Mouse (Mus musculus) spleen, postnatal 14 days (tissue): ENCODE results near the gene Tspan32.
A peak's percentile ranks its signal among the peaks of the same experiment; 100 is the strongest.

ENCODE experiments used
- DNase-seq, 2 experiments: peaks; one replicate each; pipeline ENCODE4 v3.0.0; 2021 to 2022; ENCODE audit warnings: low spot score in 2 of 2

The Tspan32 gene

DNA sequence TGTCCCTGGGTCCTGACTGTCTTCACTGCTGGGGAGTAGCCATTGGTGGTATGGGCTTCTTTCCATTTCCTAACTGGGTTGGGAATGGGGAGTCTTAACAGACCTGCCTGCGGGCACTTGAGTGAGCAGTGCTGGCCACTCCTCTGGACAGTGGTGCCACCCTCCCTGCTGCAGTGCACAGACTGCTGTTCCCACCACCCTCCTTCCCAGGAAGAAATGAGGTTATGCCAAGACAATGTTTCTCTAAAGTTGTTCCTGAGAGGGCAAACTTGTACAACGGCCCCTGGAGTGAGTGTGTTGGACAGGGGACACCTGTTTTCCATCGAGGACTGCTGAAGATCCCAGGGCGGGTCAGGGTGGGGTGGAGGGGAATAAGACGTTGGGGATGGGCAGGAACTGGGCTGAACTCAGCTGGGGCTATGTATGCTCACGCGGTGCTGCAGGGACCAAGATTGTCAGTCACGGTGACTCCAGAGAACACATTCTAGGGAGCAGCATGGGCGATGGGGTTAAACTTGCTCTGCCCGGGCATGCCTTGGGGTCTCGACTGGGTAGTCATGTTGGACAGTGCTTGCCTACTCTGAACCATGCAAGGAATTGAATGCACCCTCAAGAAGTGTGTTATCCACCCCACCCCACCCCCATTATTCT is 49.2 kb downstream of the Tspan32 start:
- DNase-seq: no peak

DNA sequence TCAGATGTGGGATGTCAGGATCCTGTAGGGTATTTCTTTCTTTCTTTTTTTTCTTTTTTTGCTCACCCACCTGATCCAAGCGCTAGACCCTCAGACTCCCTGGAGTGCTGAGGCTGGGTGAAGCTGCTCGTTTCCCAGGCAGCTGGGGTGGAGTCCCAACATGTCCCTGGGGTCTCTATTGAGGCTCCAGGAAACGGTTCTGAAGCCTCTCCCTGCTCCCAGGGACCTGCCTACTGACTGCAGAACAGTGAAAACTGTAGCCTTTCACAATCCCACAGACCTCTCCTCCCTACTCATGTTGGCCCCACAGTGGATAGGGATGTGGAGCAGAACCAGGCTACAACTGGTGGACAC is 49.7 kb downstream of the Tspan32 start:
- DNase-seq: no peak

- no peak for DNase-seq
These were observed 50.2 kb downstream of the Tspan32 start for GRCm38 (mm10) chr7:143055001-143055400.

GRCm38 (mm10) chr7:143055499-143056186 is 50.8 kb downstream of the Tspan32 start:
- DNase-seq: no peak

DNA sequence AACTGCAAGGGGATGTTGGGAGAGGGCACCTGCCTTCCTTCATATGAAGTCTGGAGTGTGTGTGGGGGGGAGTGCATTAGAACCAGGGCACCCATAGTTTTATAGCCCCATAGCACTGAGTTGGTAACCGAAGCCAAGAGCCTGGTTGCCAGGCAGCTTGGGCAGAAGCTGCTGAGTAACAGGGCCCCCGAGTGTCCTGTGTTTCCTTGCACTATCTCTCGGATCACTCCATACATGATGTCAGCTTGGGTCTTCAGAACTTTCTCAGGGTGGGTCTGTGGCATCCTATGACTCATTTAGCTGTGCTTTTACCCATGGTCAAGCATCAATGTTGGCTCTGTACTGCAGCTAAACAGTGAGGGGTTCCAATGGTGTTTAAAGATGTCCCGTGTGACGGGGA is 52.2 kb downstream of the Tspan32 start:
- no peak for DNase-seq

GRCm38 (mm10) chr7:143057667-143058220 is 52.9 kb downstream of the Tspan32 start:
- no peak for DNase-seq

DNA sequence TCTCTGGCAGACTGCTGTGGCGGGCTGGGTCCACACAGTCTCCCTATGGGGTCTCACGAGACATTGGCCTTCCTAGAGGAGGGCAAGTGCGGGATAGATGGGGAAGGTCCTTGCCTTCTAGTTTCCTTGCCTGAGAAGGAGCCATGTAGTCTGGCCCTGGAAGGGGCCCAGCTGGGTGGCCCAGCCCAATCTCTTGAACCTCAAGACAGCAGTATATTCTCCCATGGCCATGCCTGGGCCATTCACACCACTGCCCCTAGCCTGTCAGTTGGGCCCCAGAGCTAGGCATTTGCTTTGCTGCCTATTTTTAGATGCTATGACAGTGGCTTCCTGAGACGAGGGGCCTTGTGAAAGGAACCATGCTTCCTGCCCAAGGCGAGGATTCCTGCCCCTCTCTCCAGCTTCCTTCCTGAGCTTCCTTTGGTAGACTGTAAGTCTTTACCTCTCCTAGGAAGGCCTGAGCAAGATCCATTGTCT is 53.4 kb downstream of the Tspan32 start:
- DNase-seq: no peak

- DNase-seq: no peak
These were observed 54.5 kb downstream of the Tspan32 start for GRCm38 (mm10) chr7:143059202-143059870.

DNA sequence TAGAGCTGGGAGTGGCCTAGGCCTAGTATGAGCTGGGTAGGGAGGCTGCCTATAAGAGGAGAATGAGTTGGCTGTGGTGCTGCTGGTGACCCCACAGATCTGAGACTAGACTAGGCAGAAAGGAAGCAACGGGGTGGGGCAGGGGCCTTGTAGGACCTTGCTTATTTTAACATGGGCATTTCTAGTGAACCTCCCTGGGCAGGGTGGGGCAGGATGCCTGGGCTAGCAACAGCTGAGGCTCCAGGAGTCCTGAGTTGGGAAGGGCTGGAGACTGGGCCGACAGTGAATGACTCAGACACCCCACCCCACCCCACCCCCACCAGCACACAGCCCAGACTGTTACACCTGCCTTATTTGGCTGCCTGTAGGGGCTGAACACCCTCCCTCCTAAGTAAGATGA is 57.9 kb downstream of the Tspan32 start:
- no peak for DNase-seq

GRCm38 (mm10) chr7:143064226-143064625 is 59.4 kb downstream of the Tspan32 start:
- DNase-seq: no peak

DNA sequence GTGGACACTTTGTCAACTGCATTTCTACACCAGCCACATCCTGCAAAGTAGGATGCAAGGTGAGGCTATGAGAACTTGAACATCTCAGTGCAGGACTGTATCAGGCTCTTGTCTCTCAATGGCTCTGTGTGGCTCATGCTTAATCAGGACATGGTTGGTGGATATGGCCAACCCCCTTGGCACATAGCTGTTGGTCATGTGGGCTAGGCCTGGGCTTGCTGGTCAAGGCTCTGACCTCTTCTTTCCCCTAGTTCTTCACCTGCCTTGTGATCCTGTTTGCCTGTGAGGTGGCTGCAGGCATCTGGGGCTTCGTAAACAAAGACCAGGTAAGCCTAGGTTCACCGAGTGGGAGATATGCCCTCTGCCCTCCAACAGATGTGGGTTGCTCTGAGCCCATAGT is 60.8 kb downstream of the Tspan32 start:
- no peak for DNase-seq

DNA sequence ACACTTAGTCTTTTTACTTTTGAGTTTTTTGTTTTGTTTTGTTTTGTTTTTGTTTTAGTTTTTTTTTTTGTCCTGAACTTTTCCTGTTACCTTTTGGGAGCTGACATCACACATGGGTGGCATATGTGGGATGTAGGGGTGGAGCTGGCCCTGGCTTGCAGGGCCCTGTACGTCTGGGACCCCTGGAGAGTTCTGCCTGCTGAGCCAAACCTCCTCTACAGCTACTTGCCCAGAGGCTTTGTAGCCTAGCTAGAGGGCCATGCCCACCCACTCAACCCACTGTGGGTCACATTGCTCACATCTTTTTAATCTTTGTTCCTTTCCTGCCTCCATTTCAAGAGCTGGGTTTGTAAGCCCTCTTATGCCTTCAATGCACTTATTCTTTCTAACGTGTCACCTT is 62.6 kb downstream of the Tspan32 start:
- DNase-seq: no peak

DNA sequence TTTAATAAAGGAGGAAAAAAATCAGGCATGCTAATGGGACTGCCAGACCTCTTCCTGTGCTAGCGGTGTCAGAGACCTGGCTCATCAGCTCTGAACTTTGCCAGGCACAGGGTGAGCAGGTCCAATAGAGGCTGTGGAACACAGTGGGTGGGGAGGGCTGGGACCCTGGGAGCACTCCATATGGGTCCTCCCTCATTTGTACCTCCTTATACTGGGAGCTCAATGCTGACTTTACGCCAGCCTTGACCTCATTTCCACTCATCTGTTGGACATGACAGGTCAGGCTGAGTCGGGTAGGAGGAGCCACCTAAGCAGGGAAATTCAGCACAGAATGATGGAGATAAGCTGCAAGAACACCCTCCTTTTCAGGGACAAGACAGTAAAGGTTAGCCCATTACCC is 63.1 kb downstream of the Tspan32 start:
- DNase-seq: no peak

DNA sequence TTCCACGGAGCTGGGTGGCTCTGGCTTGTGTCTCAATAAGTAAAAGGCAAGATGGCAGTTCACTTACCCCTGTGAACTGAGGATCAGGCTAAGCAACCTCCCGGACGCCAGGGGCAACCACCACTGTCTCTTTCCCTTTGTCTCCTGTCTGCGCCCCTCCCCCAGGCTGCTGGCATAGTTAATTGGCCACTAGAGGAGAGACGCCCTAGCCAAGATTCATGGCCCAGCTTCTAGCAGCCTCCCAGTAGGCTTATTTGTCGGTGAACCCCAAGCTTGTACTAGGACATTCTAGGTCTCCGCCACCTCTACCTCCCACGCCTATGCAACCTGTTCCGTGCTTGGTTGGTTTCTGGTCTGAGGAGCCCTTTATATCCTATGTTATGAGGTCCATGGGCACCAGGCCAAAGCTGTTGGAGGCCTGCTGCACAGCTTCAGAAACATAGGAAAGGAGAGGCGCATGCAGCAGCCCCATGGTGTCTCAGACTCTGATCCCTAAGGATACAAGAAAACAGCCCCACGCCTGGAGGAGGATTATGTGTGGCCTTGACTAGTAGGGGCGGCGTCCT is 63.6 kb downstream of the Tspan32 start:
- DNase-seq: no peak

DNA sequence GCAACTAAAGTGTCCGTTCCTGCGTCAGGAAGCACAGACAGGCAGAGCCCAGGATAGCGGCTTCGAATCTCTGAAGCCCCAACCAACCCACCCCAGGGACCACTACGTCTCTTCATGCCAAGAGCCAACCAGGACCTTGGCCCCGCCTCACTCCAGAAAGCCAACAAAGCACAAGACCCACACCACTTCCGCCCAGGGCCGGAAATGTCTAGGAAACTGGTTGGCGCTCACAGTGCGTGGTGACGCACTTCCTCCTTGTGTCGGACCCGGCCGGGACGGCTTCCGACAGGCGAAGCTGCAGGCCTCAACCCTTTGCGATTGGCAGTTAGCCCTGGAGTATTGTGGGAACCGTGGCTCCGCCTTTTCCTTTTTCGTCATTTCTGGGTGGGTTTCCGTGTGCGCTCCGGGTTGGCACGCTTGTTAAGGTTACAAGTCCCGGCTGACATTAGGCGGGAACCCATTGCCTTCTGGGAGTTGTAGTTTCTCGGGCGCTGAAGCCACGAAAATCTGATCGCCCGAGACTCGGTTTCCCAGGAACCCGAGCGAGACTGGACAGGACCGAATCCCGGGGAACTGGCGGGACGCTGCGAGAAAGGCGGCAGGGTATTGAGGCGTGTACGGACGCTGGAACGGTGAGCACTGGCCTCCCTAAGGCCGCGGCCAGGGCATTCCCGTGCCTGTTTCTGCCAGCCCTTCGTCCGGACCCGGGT is 64.2 kb downstream of the Tspan32 start, which contains the start of gene Tssc4:
Gene Tssc4 (plus strand): TSS at position 368 of the 710 bp plus-strand sequence.
- DNase-seq: peak; percentile 81 to 87
